Mouse (Mus musculus) kidney, adult 2 months (tissue): ENCODE data around the gene Pdss2.

Source experiments
- CTCF ChIP-seq: fragments of 200-500 bp; conservative IDR thresholded peaks from 2 replicates; pipeline ENCODE4 v1.5.1; 2011; ENCODE audit warnings: low read depth, mild to moderate bottlenecking, control low read depth, low read length, moderate library complexity, mixed read lengths; ENCODE audit not compliant: insufficient read depth, insufficient read length
- POLR2A ChIP-seq: fragments of 200-500 bp; IDR thresholded peaks from one replicate; pipeline ENCODE4 v1.6.1; 2011; ENCODE audit warnings: low read depth, low read length, control low read depth

GRCm38 (mm10) chr10:43275446-43275845 is 54.2 kb downstream of the Pdss2 start:
- TF ChIP-seq CTCF (no peak), POLR2A (no peak)
